Mouse (Mus musculus) brain, embryonic 14.5 days (tissue): ENCODE data around the gene Ankzf1.

ENCODE experiments used
- CTCF ChIP-seq: fragments of 200-500 bp; IDR thresholded peaks from 2 replicates; pipeline ENCODE4 v1.5.1; 2012; ENCODE audit warnings: inconsistent platforms, mild to moderate bottlenecking, moderate library complexity, borderline replicate concordance; ENCODE audit not compliant: insufficient read depth, insufficient read length; ENCODE audit errors: extremely low read depth
- POLR2A ChIP-seq: fragments of 200-500 bp; IDR thresholded peaks from 2 replicates; pipeline ENCODE4 v1.6.1; 2012; ENCODE audit warnings: mild to moderate bottlenecking, inconsistent platforms, borderline replicate concordance; ENCODE audit not compliant: poor library complexity, insufficient read depth, insufficient read length, severe bottlenecking; ENCODE audit errors: extremely low read depth

GRCm38 (mm10) chr1:75217893-75218226 lies 25.9 kb downstream of the Ankzf1 start:
- no peak for TF ChIP-seq CTCF
- no peak for TF ChIP-seq POLR2A
